Mouse (Mus musculus) heart, embryonic 14.5 days (tissue): ENCODE data around the gene Plxnd1. TPM values are rescaled to one million over a fixed set of nuclear protein-coding genes. Genes with fewer than 3 reads are reported as not detected.

Experiments used
- ATAC-seq: fragments of 200-750 bp; cut with Nextera tagmentation; 2 replicates; pipeline ENCODE4 v1.8.0; 2017; ENCODE audit warnings: low read depth, moderate TSS enrichment; ENCODE audit not compliant: insufficient number of reproducible peaks, insufficient read depth, low FRiP score
- H3K27ac ChIP-seq, 2 experiments: fragments of 200-500 bp in 1 of 2; fragments of 300-500 bp in 1 of 2; sonication (generic) in 1 of 2; replicated peaks in 1 of 2; 2 replicates each; pipeline ENCODE4 v1.5.1; 2012 to 2014; ENCODE audit warnings: low read depth in 2 of 2, low read length in 2 of 2, control low read depth in 1 of 2, mild to moderate bottlenecking in 1 of 2, mixed read lengths in 1 of 2; ENCODE audit not compliant: control insufficient read depth in 1 of 2, insufficient read depth in 1 of 2
- H3K27me3 ChIP-seq: fragments of 300-500 bp; sonication (generic); 2 replicates; pipeline ENCODE4 v1.6.1; 2014; ENCODE audit warnings: mild to moderate bottlenecking, low read length, control low read depth; ENCODE audit not compliant: control insufficient read depth, insufficient read depth
- H3K36me3 ChIP-seq: fragments of 300-500 bp; sonication (generic); 2 replicates; pipeline ENCODE4 v1.6.1; 2014; ENCODE audit warnings: mild to moderate bottlenecking, control low read depth, low read length, mixed read lengths; ENCODE audit not compliant: control insufficient read depth, insufficient read depth
- H3K4me1 ChIP-seq, 2 experiments: fragments of 200-500 bp in 1 of 2; fragments of 300-500 bp in 1 of 2; sonication (generic) in 1 of 2; 2 replicates each; pipeline ENCODE4 v1.6.1; 2012 to 2014; ENCODE audit warnings: low read length in 2 of 2, control low read depth in 1 of 2, mixed read lengths in 1 of 2; ENCODE audit not compliant: control insufficient read depth in 2 of 2, insufficient read depth in 2 of 2
- H3K4me2 ChIP-seq: fragments of 300-500 bp; sonication (generic); 2 replicates; pipeline ENCODE4 v1.6.1; 2014; ENCODE audit warnings: mild to moderate bottlenecking, low read length
- H3K4me3 ChIP-seq, 2 experiments: fragments of 200-500 bp in 1 of 2; fragments of 300-500 bp in 1 of 2; sonication (generic) in 1 of 2; 2 replicates each; pipeline ENCODE4 v1.5.1; 2012 to 2014; ENCODE audit warnings: low read length in 2 of 2, mild to moderate bottlenecking in 2 of 2, control low read depth in 1 of 2, low read depth in 1 of 2, moderate library complexity in 1 of 2; ENCODE audit not compliant: control insufficient read depth in 1 of 2, insufficient read depth in 1 of 2
- H3K9ac ChIP-seq: fragments of 300-500 bp; sonication (generic); 2 replicates; pipeline ENCODE4 v1.6.1; 2014; ENCODE audit warnings: mild to moderate bottlenecking, low read length
- H3K9me3 ChIP-seq: fragments of 300-500 bp; sonication (generic); 2 replicates; pipeline ENCODE4 v1.6.1; 2016; ENCODE audit warnings: low read length, control low read depth; ENCODE audit not compliant: control insufficient read depth
- WGBS: fragments of 180-500 bp; shearing (Covaris S2); extraction: QIAGEN DNeasy Blood & Tissue Kit; methylation state at CpG from one replicate; pipeline ENCODE4 v1.1.7; 2014; 5-methylcytosine and 5-hydroxymethylcytosine counted together
- polyA plus RNA-seq: library from polyadenylated mRNA; unstranded; fragments of >200 nt; fragmentation: Nextera tagmentation; extraction: Ambion mirVana; gene quantifications from 2 replicates; pipeline ENCODE4 v1.2.1, GENCODE M21; 2014

The Plxnd1 gene
- polyA plus RNA-seq, 1 experiment from 2014 or later = 58.8 TPM

DNA sequence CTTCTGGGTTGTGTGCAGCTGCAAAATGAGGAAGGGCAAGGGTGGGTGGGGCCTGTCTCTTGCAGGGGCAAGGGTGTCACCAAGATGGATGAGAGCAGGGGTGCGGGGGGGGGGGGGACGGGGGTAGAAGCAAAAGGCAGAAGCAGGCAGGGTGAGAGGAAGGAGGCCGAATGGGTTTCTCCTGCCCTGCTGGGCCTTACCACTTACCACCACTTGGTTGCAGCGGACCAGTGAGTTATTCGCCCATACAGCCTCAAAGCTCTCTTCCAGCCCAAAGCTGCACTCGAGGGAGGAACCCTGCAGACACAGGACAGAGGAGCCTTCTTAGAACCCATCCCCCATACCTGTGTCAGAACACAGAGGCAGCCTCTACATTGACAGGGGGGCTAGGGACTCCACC is 24.9 kb downstream of the Plxnd1 start:
- no peaks in the 10 kb centered on the region for H3K9me3 ChIP-seq
- no peaks in the 10 kb centered on the region for H3K27me3 ChIP-seq
- no peak for ATAC-seq
- 80% methylated on average over 4 of the region's 6 CpGs for WGBS
- no peak overlapping the region for H3K4me3 ChIP-seq
- H3K27ac ChIP-seq = no peak overlapping the region
- H3K36me3 ChIP-seq = peaks cover 63% of the 10 kb centered on the region
- H3K4me2 ChIP-seq = no peak overlapping the region
- peaks cover 24 to 33% of the 10 kb centered on the region in 2 experiments for H3K4me1 ChIP-seq
- no peak overlapping the region for H3K9ac ChIP-seq

GRCm38 (mm10) chr6:115969103-115969502 is 25.7 kb downstream of the Plxnd1 start:
- no peaks in the 10 kb centered on the region for H3K9me3 ChIP-seq
- ATAC-seq = no peak
- 68% methylated on average over 9 of the region's 9 CpGs for WGBS
- no peak overlapping the region for H3K27ac ChIP-seq
- no peak overlapping the region for H3K9ac ChIP-seq
- H3K4me2 ChIP-seq = no peak overlapping the region
- H3K4me1 ChIP-seq = peaks cover 24 to 27% of the 10 kb centered on the region in 2 experiments
- no peaks in the 10 kb centered on the region for H3K27me3 ChIP-seq
- peaks cover 58% of the 10 kb centered on the region for H3K36me3 ChIP-seq
- no peak overlapping the region for H3K4me3 ChIP-seq

DNA sequence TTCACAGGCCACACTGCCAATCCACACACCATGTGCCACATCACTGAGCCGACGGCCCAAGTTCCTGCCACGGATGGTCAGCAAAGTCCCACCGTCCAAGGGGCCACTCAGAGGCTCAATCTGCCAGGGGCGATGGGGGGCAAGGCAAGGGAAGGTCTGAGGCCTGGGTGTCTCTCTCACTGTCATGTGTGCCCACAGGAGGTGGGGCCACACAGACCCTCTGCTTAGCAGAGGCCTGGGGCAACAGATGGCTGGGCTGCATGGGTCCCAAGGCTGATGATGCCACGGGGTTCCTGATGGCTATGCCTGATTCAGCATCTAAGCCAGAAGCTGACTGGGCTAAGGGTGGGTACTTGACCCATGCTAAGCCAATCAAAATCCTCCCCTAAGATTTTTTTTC is 26.1 kb downstream of the Plxnd1 start:
- WGBS = 87% methylated on average over 6 of the region's 6 CpGs
- ATAC-seq = no peak
- Histone ChIP-seq H3K27ac (no peak overlapping the region), H3K4me3 (no peak overlapping the region), H3K9me3 (no peaks in the 10 kb centered on the region), H3K27me3 (no peaks in the 10 kb centered on the region), H3K9ac (no peak overlapping the region), H3K4me1 (peaks cover 24 to 27% of the 10 kb centered on the region in 2 experiments), H3K4me2 (no peak overlapping the region), H3K36me3 (peaks cover 59% of the 10 kb centered on the region)

GRCm38 (mm10) chr6:115968086-115968485 is 26.7 kb downstream of the Plxnd1 start:
- Histone ChIP-seq H3K4me1 (peaks cover 24 to 27% of the 10 kb centered on the region in 2 experiments), H3K36me3 (peaks cover 64% of the 10 kb centered on the region), H3K27me3 (no peaks in the 10 kb centered on the region), H3K4me3 (no peak overlapping the region), H3K27ac (no peak overlapping the region), H3K9ac (no peak overlapping the region), H3K9me3 (no peaks in the 10 kb centered on the region), H3K4me2 (no peak overlapping the region)
- 69% methylated on average over 5 of the region's 5 CpGs for WGBS
- ATAC-seq = no peak

- Histone ChIP-seq H3K4me3 (no peak overlapping the region), H3K27me3 (no peaks in the 10 kb centered on the region), H3K27ac (no peak overlapping the region), H3K4me1 (peaks cover 20 to 26% of the 10 kb centered on the region in 2 experiments), H3K36me3 (peaks cover 69% of the 10 kb centered on the region), H3K9ac (no peak overlapping the region), H3K4me2 (no peak overlapping the region), H3K9me3 (no peaks in the 10 kb centered on the region)
- WGBS = 94% methylated on average over 15 of the region's 15 CpGs
- no peak for ATAC-seq
Measured at GRCm38 (mm10) chr6:115967291-115967880, 27.4 kb downstream of the Plxnd1 start.

DNA sequence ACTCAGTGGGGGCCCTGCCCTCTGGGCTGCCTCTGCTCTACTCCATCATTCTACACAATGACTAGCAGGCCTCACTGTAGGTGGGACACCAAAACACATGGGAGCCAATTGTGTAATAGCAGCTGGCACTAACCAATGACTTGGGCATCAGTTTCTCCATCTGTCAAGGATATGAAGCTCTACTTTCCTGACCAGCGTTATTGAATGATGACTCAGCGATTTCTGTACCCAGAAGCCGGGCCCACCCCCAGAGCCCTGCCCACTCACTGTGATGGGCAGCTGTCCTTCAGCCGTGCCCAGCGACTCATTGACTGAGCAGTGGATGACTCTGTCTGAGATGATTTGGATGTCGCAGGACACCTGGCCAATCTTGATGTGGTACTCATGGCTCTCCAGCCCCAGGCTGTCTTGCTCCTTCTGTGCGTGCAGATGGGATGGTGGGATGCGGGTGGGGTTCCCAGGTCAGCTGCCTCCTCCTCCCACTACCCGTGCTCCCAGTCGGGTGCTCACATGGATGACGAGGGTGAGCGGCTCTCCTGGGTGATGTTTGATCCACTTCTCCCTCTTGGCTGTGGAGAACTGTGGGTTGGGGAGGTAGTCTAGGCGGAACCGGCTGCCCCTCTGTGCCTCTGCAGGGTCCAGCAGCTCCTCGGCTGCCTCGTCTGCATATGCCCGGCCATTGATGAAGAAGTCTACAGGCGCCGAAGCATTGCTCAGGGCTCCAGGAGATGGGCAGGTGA is 28.4 kb downstream of the Plxnd1 start:
- Histone ChIP-seq H3K36me3 (peaks cover 68% of the 10 kb centered on the region), H3K9me3 (no peaks in the 10 kb centered on the region), H3K4me1 (peaks cover 11 to 16% of the 10 kb centered on the region in 2 experiments), H3K4me3 (no peak overlapping the region), H3K27me3 (no peaks in the 10 kb centered on the region), H3K4me2 (no peak overlapping the region), H3K9ac (no peak overlapping the region), H3K27ac (no peak overlapping the region)
- ATAC-seq = no peak
- 88% methylated on average over 19 of the region's 19 CpGs for WGBS

- ATAC-seq = no peak
- no peak overlapping the region for H3K9ac ChIP-seq
- peaks cover 70% of the 10 kb centered on the region for H3K36me3 ChIP-seq
Measured at GRCm38 (mm10) chr6:115963656-115964055, 31.1 kb downstream of the Plxnd1 start.

More at GRCm38 (mm10) chr6:115963656-115964055, 31.1 kb downstream of the Plxnd1 start:
- Histone ChIP-seq H3K27ac (no peak overlapping the region), H3K4me2 (no peak overlapping the region), H3K27me3 (no peaks in the 10 kb centered on the region), H3K4me1 (peaks cover 11 to 17% of the 10 kb centered on the region in 2 experiments; a peak in 3 of 4 replicates), H3K4me3 (no peak overlapping the region), H3K9me3 (no peaks in the 10 kb centered on the region)
- WGBS = 75% methylated on average over 8 of the region's 9 CpGs
